Mouse (Mus musculus) myocyte (in vitro differentiated cells): ENCODE data around the gene Cyp2e1. TPM values are rescaled to one million over a fixed set of nuclear protein-coding genes. Genes with fewer than 3 reads are reported as not detected.

Experiments used
- H3K27me3 ChIP-seq: one replicate; pipeline ENCODE4 v1.6.1; 2011; ENCODE audit not compliant: control insufficient read depth, insufficient read depth, insufficient read length
- H3K36me3 ChIP-seq: one replicate; pipeline ENCODE4 v1.6.1; 2011; ENCODE audit not compliant: control insufficient read depth, insufficient read depth
- H3K4me2 ChIP-seq: one replicate; pipeline ENCODE4 v1.6.1; 2011; ENCODE audit warnings: low read depth, control low read depth
- H3K4me3 ChIP-seq: one replicate; pipeline ENCODE4 v1.5.1; 2011; ENCODE audit warnings: mild to moderate bottlenecking, control low read depth, moderate library complexity
- H3K79me2 ChIP-seq: one replicate; pipeline ENCODE4 v1.6.1; 2011; ENCODE audit not compliant: control insufficient read depth, insufficient read depth
- H3ac ChIP-seq: one replicate; pipeline ENCODE4 v1.6.1; 2011; ENCODE audit not compliant: control insufficient read depth, insufficient read length
- CEBPB ChIP-seq: IDR thresholded peaks from 2 replicates; pipeline ENCODE4 v1.6.1; 2011; ENCODE audit warnings: mild to moderate bottlenecking, moderate library complexity; ENCODE audit not compliant: poor library complexity, insufficient read depth, severe bottlenecking
- E2F4 ChIP-seq: IDR thresholded peaks from one replicate; pipeline ENCODE4 v1.6.1; 2011; ENCODE audit warnings: mild to moderate bottlenecking, control low read depth, moderate library complexity; ENCODE audit not compliant: insufficient read depth
- MAX ChIP-seq: IDR thresholded peaks from one replicate; pipeline ENCODE4 v1.6.1; 2011; ENCODE audit warnings: low read depth, mild to moderate bottlenecking, control low read depth
- MYOD1 ChIP-seq, 3 experiments: IDR thresholded peaks; one replicate each; pipeline ENCODE4 v1.6.1; 2011; ENCODE audit warnings: control low read depth in 2 of 3, low read depth in 2 of 3, mild to moderate bottlenecking in 2 of 3, moderate library complexity in 1 of 3; ENCODE audit not compliant: insufficient read length in 2 of 3, control insufficient read depth in 1 of 3
- MYOG ChIP-seq, 3 experiments: IDR thresholded peaks; one replicate each; pipeline ENCODE4 v1.6.1; 2011; ENCODE audit warnings: control low read depth in 2 of 3, low read depth in 2 of 3, mild to moderate bottlenecking in 2 of 3; ENCODE audit not compliant: insufficient read length in 2 of 3, control insufficient read depth in 1 of 3, insufficient read depth in 1 of 3
- POLR2A ChIP-seq: IDR thresholded peaks from one replicate; pipeline ENCODE4 v1.6.1; 2011; ENCODE audit warnings: low read depth, mild to moderate bottlenecking, control low read depth, moderate library complexity; ENCODE audit not compliant: insufficient read length
- POLR2AphosphoS2 ChIP-seq: IDR thresholded peaks from one replicate; pipeline ENCODE4 v1.6.1; 2011; ENCODE audit warnings: low read depth, control low read depth; ENCODE audit not compliant: insufficient read length
- REST ChIP-seq: IDR thresholded peaks from one replicate; pipeline ENCODE4 v1.6.1; 2011; ENCODE audit warnings: mild to moderate bottlenecking, control low read depth, moderate library complexity; ENCODE audit not compliant: insufficient read depth, insufficient read length
- SRF ChIP-seq: IDR thresholded peaks from one replicate; pipeline ENCODE4 v1.6.1; 2011; ENCODE audit warnings: low read depth; ENCODE audit not compliant: control insufficient read depth, insufficient read length
- TCF12 ChIP-seq: IDR thresholded peaks from one replicate; pipeline ENCODE4 v1.6.1; 2011; ENCODE audit warnings: mild to moderate bottlenecking, control low read depth; ENCODE audit not compliant: poor library complexity, insufficient read depth, severe bottlenecking
- TCF3 ChIP-seq: IDR thresholded peaks from one replicate; pipeline ENCODE4 v1.6.1; 2011; ENCODE audit warnings: low read depth, control low read depth; ENCODE audit not compliant: insufficient read length
- USF1 ChIP-seq: IDR thresholded peaks from one replicate; pipeline ENCODE4 v1.6.1; 2011; ENCODE audit warnings: low read depth, mild to moderate bottlenecking, control low read depth, moderate library complexity
- polyA plus RNA-seq: library from polyadenylated mRNA; unstranded; fragments of >200 nt; fragmentation: generic; extraction: Trizol; gene quantifications from one replicate; pipeline ENCODE4 v1.2.1, GENCODE M21; 2012; ENCODE audit warnings: missing spikeins

Gene Cyp2e1
- polyA plus RNA-seq, 1 experiment: not detected

DNA sequence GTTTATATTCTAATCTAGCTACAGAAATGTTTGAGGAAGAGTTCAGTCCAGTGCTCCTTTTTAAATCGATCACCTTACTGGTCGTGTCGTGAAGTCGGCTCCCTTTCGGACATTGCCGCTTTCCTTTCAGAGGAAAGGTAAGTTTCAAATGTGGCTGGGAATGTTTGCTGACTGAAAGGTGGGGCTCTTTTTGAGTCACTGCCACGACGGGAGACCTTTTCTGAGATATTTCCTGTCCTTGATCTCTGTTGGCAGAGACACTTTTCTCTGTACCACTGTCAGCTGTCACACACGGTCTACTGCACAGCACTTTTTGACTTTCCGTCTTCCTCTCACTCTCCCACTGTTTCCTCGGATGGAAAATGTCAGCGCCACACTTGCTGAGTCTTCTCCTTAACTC, 49.3 kb downstream of the Cyp2e1 start:
- Histone ChIP-seq H3K79me2 (no peaks in the 10 kb centered on the region), H3K27me3 (no peaks in the 10 kb centered on the region), H3K36me3 (no peaks in the 10 kb centered on the region), H3ac (no peak overlapping the region), H3K4me2 (no peak overlapping the region), H3K4me3 (no peak overlapping the region)
- TF ChIP-seq SRF: no peak
- TF ChIP-seq E2F4: no peak
- no peak for TF ChIP-seq MYOD1 (IDR thresholded peaks at IDR 0.05; ENCODE audit: control insufficient read depth in 1 of 3, insufficient read length in 2 of 3, low read depth in 2 of 3)
- TF ChIP-seq USF1: no peak
- no peak for TF ChIP-seq TCF12
- TF ChIP-seq MAX: no peak
- TF ChIP-seq POLR2AphosphoS2: no peak
- TF ChIP-seq POLR2A: no peak
- TF ChIP-seq REST: no peak
- no peak for TF ChIP-seq TCF3
- no peak for TF ChIP-seq MYOG (IDR thresholded peaks at IDR 0.05; ENCODE audit: control insufficient read depth in 1 of 3, insufficient read depth in 1 of 3, insufficient read length in 2 of 3, low read depth in 2 of 3)
- no peak for TF ChIP-seq CEBPB

DNA sequence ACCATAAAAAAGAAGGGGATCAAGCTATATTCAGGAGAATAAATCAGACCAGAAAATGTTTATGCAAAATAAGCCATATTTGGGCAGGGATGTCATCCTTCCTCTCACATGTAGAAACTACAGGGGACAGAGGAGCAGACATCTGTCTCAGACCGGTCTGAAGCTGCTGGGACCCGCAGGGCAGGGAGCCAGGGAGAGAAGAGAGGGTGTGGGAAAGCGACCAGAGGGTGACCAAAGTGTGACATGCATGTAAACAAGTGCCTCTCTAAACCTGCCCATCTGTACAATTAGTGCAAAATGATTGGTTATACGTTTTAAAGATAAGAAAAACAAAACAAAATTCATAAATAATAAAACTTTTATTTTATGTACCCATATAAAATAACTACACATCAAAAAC, 56.6 kb downstream of the Cyp2e1 start:
- Histone ChIP-seq H3ac (no peak overlapping the region), H3K4me3 (no peak overlapping the region), H3K4me2 (no peak overlapping the region), H3K79me2 (no peaks in the 10 kb centered on the region), H3K27me3 (no peaks in the 10 kb centered on the region), H3K36me3 (no peaks in the 10 kb centered on the region)
- TF ChIP-seq TCF12 (no peak), POLR2AphosphoS2 (no peak), CEBPB (no peak), TCF3 (no peak), POLR2A (no peak)

DNA sequence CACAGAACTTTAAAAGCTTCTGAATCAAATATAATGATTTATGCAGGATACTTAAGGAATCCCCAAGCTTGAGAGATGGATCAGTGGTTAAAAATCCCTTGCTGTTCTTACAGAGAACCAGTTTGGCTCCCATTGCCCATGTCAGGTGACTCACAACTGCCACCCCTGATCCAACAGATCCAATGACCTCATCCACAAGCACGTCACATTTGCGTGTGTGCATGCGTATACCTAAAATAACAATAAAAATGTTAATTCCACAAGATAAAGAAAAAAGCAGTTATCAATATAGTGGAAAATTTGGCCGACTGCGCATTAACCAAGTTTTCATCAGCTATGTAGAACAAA, 57.7 kb downstream of the Cyp2e1 start:
- TF ChIP-seq POLR2AphosphoS2 (no peak), CEBPB (no peak), REST (no peak), MYOD1 (IDR thresholded peaks at IDR 0.05; ENCODE audit: control insufficient read depth in 1 of 3, insufficient read length in 2 of 3, low read depth in 2 of 3) (no peak), POLR2A (no peak), MAX (no peak), TCF12 (no peak), USF1 (no peak), MYOG (IDR thresholded peaks at IDR 0.05; ENCODE audit: control insufficient read depth in 1 of 3, insufficient read depth in 1 of 3, insufficient read length in 2 of 3, low read depth in 2 of 3) (no peak), TCF3 (no peak), E2F4 (no peak), SRF (no peak)
- Histone ChIP-seq H3K4me3 (no peak overlapping the region), H3K27me3 (no peaks in the 10 kb centered on the region), H3K36me3 (no peaks in the 10 kb centered on the region), H3K79me2 (no peaks in the 10 kb centered on the region), H3ac (no peak overlapping the region), H3K4me2 (peak overlapping the region; percentile 34)

DNA sequence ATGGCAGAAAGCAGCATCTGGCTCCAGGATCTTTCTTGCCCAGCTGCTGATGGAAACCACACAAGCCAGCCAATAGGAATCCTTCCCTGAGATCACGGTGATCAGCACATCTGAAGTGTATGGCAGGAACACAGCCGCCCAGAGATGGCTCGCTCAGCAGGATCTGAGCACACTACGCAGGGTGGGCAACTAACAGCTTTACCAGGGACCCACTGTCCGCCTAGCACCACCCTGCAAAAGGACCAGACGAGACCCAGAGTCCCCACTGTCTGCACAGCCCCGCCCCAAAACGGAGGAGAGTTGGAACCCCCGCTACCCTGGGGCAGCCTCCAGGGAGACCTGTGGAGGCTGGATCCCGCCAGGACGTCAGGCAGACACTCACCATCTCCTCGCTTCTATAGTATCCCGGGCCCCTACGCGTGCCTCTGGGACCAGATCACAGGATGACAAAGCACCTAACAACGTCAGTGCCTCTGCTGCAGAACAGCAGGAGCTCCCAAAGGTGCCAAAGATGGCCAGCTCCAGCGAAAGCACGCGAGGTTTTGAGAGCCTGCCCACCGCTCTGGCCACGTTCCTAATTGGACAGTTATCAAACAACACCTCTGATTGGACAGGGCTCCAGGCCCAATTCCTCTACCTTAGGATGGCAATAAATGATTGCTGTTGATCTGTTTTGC, 58.3 kb downstream of the Cyp2e1 start, which contains the start of gene Zfp941:
Gene Zfp941 (minus strand): TSS at position 526 of the 677 bp plus-strand sequence.
- H3K4me2 ChIP-seq: peak within 1 kb of the TSS; percentile 34
- TF ChIP-seq REST: no peak
- TF ChIP-seq POLR2A: no peak
- no peak for TF ChIP-seq MYOG (IDR thresholded peaks at IDR 0.05; ENCODE audit: control insufficient read depth in 1 of 3, insufficient read depth in 1 of 3, insufficient read length in 2 of 3, low read depth in 2 of 3)
- TF ChIP-seq MAX: no peak
- TF ChIP-seq E2F4: no peak
- TF ChIP-seq SRF: no peak
- no peak for TF ChIP-seq TCF12
- no peak for TF ChIP-seq MYOD1 (IDR thresholded peaks at IDR 0.05; ENCODE audit: control insufficient read depth in 1 of 3, insufficient read length in 2 of 3, low read depth in 2 of 3)
- no peak for TF ChIP-seq POLR2AphosphoS2
- no peak for TF ChIP-seq USF1
- no peak for TF ChIP-seq CEBPB
- no peak for TF ChIP-seq TCF3
- no peaks in the 10 kb centered on the region for H3K36me3 ChIP-seq
- no peaks in the 10 kb centered on the region for H3K79me2 ChIP-seq
- H3K27me3 ChIP-seq: no peaks in the 10 kb centered on the region
- no peak within 1 kb of the TSS for H3ac ChIP-seq
- H3K4me3 ChIP-seq: no peak within 1 kb of the TSS

DNA sequence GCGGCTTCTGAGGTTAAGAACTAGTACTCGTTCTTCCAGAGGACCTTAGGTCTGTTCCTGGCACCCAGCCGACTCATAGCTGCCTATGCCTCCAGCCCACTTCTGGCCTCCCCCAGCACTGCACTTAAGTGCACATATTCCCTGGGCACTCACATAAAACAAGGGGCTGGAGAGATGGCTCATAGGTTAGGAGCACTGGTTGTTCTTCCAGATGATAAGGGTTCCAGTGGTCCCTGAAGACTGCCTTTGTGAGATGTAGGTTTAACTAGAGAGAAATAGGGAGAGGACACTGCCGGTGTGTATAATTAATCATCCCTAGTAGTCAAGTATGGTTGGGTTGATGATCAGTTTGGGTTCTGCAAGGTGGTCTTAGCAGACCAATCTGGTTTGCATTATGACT, 59.2 kb downstream of the Cyp2e1 start:
- H3ac ChIP-seq: no peak overlapping the region
- no peaks in the 10 kb centered on the region for H3K27me3 ChIP-seq
- H3K79me2 ChIP-seq: no peaks in the 10 kb centered on the region
- no peaks in the 10 kb centered on the region for H3K36me3 ChIP-seq
- TF ChIP-seq POLR2AphosphoS2 (no peak), TCF12 (no peak), SRF (no peak)
- no peak overlapping the region for H3K4me2 ChIP-seq
- H3K4me3 ChIP-seq: no peak overlapping the region

Other genes with a start within 250 kb of the Cyp2e1 start
- not detected for gene Olfr538, start 195.9 kb upstream of the Cyp2e1 start, polyA plus RNA-seq
- gene Olfr46, start 162.5 kb upstream of the Cyp2e1 start, polyA plus RNA-seq: not detected
- not detected for gene Olfr61, start 134.8 kb upstream of the Cyp2e1 start, polyA plus RNA-seq
- not detected for gene Olfr53, start 117.3 kb upstream of the Cyp2e1 start, polyA plus RNA-seq
- gene Olfr539, start 103.8 kb upstream of the Cyp2e1 start, polyA plus RNA-seq: not detected
- not detected for gene Olfr45, start 81.8 kb upstream of the Cyp2e1 start, polyA plus RNA-seq
- gene Olfr541, start 66.5 kb upstream of the Cyp2e1 start, polyA plus RNA-seq: not detected
- not detected for gene Syce1, start 24.1 kb downstream of the Cyp2e1 start, polyA plus RNA-seq
- gene Zfp941, start 58.4 kb downstream of the Cyp2e1 start, polyA plus RNA-seq: 0.13 TPM
- gene Urah, start 71.3 kb downstream of the Cyp2e1 start, polyA plus RNA-seq: 0.13 TPM
- gene Scgb1c1, start 81.8 kb downstream of the Cyp2e1 start, polyA plus RNA-seq: not detected
- 0.07 TPM for gene Odf3, start 84.1 kb downstream of the Cyp2e1 start, polyA plus RNA-seq
- not detected for gene Gm45785, start 92.6 kb downstream of the Cyp2e1 start, polyA plus RNA-seq
- gene Ric8a, start 93.2 kb downstream of the Cyp2e1 start, polyA plus RNA-seq: 123 TPM
- 25.8 TPM for gene Bet1l, start 93.8 kb downstream of the Cyp2e1 start, polyA plus RNA-seq
- gene Psmd13, start 118.2 kb downstream of the Cyp2e1 start, polyA plus RNA-seq: 201 TPM
- 28.8 TPM for gene Sirt3, start 118.6 kb downstream of the Cyp2e1 start, polyA plus RNA-seq
- gene Cox8b, start 136.7 kb downstream of the Cyp2e1 start, polyA plus RNA-seq: 534 TPM
- 0.01 TPM for gene Nlrp6, start 157.2 kb downstream of the Cyp2e1 start, polyA plus RNA-seq
- gene Pgghg, start 177.7 kb downstream of the Cyp2e1 start, polyA plus RNA-seq: 11.6 TPM
- 0.47 TPM for gene Ifitm5, start 186.6 kb downstream of the Cyp2e1 start, polyA plus RNA-seq
- 0.12 TPM for gene Gm45717, start 192.2 kb downstream of the Cyp2e1 start, polyA plus RNA-seq
- 493 TPM for gene Ifitm2, start 192.2 kb downstream of the Cyp2e1 start, polyA plus RNA-seq
- gene Ifitm1, start 203.5 kb downstream of the Cyp2e1 start, polyA plus RNA-seq: 19.9 TPM
- gene Ifitm3, start 247.0 kb downstream of the Cyp2e1 start, polyA plus RNA-seq: 1,312 TPM